ENCODE assay signal across 17 mouse cellular contexts in genomic region chr2:33575406-33575805, GRCm38 (mm10).
DNase-seq lines count a peak whose midpoint lies in the region; ATAC-seq and TF ChIP-seq lines count a peak whose summit lies in the region.
"Had no signal": no experiment of that assay in that cellular context is flagged by ENCODE, and none has a peak within 500 bp of the region (broad histone marks: within the 10 kb centered on the region; RNA-seq: fewer than 3 reads in every experiment).

No protein-coding gene starts in this region.

- peaks cover 36% of the 10 kb centered on the region for H3K4me1 ChIP-seq in forebrain, embryonic 10.5 days
- H3K4me1 ChIP-seq in forebrain, embryonic 13.5 days, result peaks cover 14% of the 10 kb centered on the region
- H3K4me1 ChIP-seq in kidney, embryonic 16.5 days (ENCODE audit: insufficient read depth, low read length), result peaks cover 3% of the 10 kb centered on the region; the same call in 1 of the 2 replicates
- peaks cover 7% of the 10 kb centered on the region; the same call in 1 of the 2 replicates for H3K4me1 ChIP-seq in limb, embryonic 14.5 days (ENCODE audit: control insufficient read depth, insufficient read depth, low read length)
- H3K4me1 ChIP-seq: liver, embryonic 12.5 days had no signal

- TF ChIP-seq POLR2A in limb, embryonic 14.5 days (IDR thresholded peaks at IDR 0.05; ENCODE audit: borderline replicate concordance, extremely low read depth, insufficient read depth, insufficient read length), result no peak

- 27% methylated on average over 13 of the region's 13 CpGs for WGBS in forebrain, embryonic 10.5 days
- WGBS in forebrain, embryonic 13.5 days, result 29% methylated on average over 13 of the region's 13 CpGs
- WGBS in kidney, embryonic 16.5 days, result 16% methylated on average over 13 of the region's 13 CpGs
- WGBS in limb, embryonic 14.5 days, result 14% methylated on average over 13 of the region's 13 CpGs

- no peaks in the 10 kb centered on the region for H3K9me3 ChIP-seq in forebrain, embryonic 10.5 days
- H3K9me3 ChIP-seq in forebrain, embryonic 13.5 days (replicated peaks), result no peaks in the 10 kb centered on the region
- H3K9me3 ChIP-seq in kidney, embryonic 16.5 days (ENCODE audit: low read length), result no peaks in the 10 kb centered on the region
- no peaks in the 10 kb centered on the region for H3K9me3 ChIP-seq in limb, embryonic 14.5 days (ENCODE audit: control insufficient read depth, low read length)
- H3K9me3 ChIP-seq: embryonic facial prominence, embryonic 15.5 days; forebrain, embryonic 15.5 days; liver, embryonic 12.5 days; megakaryocyte, embryonic 14.5 days had no signal

- H3K4me3 ChIP-seq in forebrain, embryonic 10.5 days, result no peak overlapping the region
- H3K4me3 ChIP-seq in forebrain, embryonic 13.5 days, result no peak overlapping the region
- no peak overlapping the region for H3K4me3 ChIP-seq in kidney, embryonic 16.5 days (ENCODE audit: low read length)
- H3K4me3 ChIP-seq in limb, embryonic 14.5 days (replicated peaks; ENCODE audit: low read length), result no peak overlapping the region
- H3K4me3 ChIP-seq: embryonic facial prominence, embryonic 15.5 days; forebrain, embryonic 15.5 days; left cerebral cortex, adult 2 months; liver, embryonic 12.5 days; megakaryocyte, embryonic 14.5 days had no signal

- H3K27ac ChIP-seq in forebrain, embryonic 10.5 days, result peak overlapping the region; percentile 16; the same call in 1 of the 2 replicates
- no peak overlapping the region for H3K27ac ChIP-seq in forebrain, embryonic 13.5 days
- H3K27ac ChIP-seq in kidney, embryonic 16.5 days (ENCODE audit: low read length), result no peak overlapping the region
- no peak overlapping the region for H3K27ac ChIP-seq in limb, embryonic 14.5 days (replicated peaks; ENCODE audit: low read depth, low read length)
- H3K27ac ChIP-seq: embryonic facial prominence, embryonic 15.5 days; forebrain, embryonic 15.5 days; left cerebral cortex, adult 2 months; liver, embryonic 12.5 days had no signal

- H3K36me3 ChIP-seq in forebrain, embryonic 10.5 days (replicated peaks), result no peaks in the 10 kb centered on the region
- H3K36me3 ChIP-seq in forebrain, embryonic 13.5 days (ENCODE audit: poor library complexity, severe bottlenecking), result no peaks in the 10 kb centered on the region
- H3K36me3 ChIP-seq in kidney, embryonic 16.5 days (ENCODE audit: insufficient read depth, low read length), result no peaks in the 10 kb centered on the region
- H3K36me3 ChIP-seq in limb, embryonic 14.5 days (ENCODE audit: control insufficient read depth, insufficient read depth, low read length), result no peaks in the 10 kb centered on the region
- H3K36me3 ChIP-seq: embryonic facial prominence, embryonic 15.5 days; forebrain, embryonic 15.5 days; liver, embryonic 12.5 days had no signal

- no peak for ATAC-seq in forebrain, embryonic 13.5 days
- peak; percentile 69 for ATAC-seq in kidney, embryonic 16.5 days (ENCODE audit: low FRiP score, low TSS enrichment)
- ATAC-seq in limb, embryonic 14.5 days (ENCODE audit: low FRiP score, low read depth), result no peak
- no peak for ATAC-seq in megakaryocyte progenitor cell, adult 5-6 weeks (replicated peaks; ENCODE audit: poor library complexity)
- ATAC-seq: forebrain, embryonic 15.5 days; liver, embryonic 12.5 days had no signal

- H3K4me2 ChIP-seq in forebrain, embryonic 13.5 days, result no peak overlapping the region
- no peak overlapping the region for H3K4me2 ChIP-seq in kidney, embryonic 16.5 days (replicated peaks; ENCODE audit: low read depth, low read length)
- no peak overlapping the region for H3K4me2 ChIP-seq in limb, embryonic 14.5 days (replicated peaks; ENCODE audit: low read depth, low read length, severe bottlenecking)
- H3K4me2 ChIP-seq: embryonic facial prominence, embryonic 15.5 days; forebrain, embryonic 15.5 days; heart, embryonic 11.5 days; liver, embryonic 12.5 days had no signal

- H3K9ac ChIP-seq in forebrain, embryonic 13.5 days, result no peak overlapping the region
- no peak overlapping the region for H3K9ac ChIP-seq in kidney, embryonic 16.5 days (replicated peaks; ENCODE audit: low read length)
- H3K9ac ChIP-seq in limb, embryonic 14.5 days (ENCODE audit: low read depth, low read length, severe bottlenecking), result peak overlapping the region; percentile 21; the same call in 1 of the 2 replicates
- H3K9ac ChIP-seq: embryonic facial prominence, embryonic 15.5 days; forebrain, embryonic 15.5 days; liver, embryonic 12.5 days had no signal

- H3K27me3 ChIP-seq in forebrain, embryonic 10.5 days (ENCODE audit: poor library complexity, severe bottlenecking), result peaks cover 100% of the 10 kb centered on the region
- peaks cover 100% of the 10 kb centered on the region for H3K27me3 ChIP-seq in forebrain, embryonic 13.5 days
- H3K27me3 ChIP-seq in kidney, embryonic 16.5 days (ENCODE audit: insufficient read depth, low read length), result peaks cover 56% of the 10 kb centered on the region
- H3K27me3 ChIP-seq in limb, embryonic 14.5 days (ENCODE audit: control insufficient read depth, insufficient read depth, low read length), result 0 out of 2 replicates have a peak, but pooled peaks cover 7% of the 10 kb centered on the region

- DNase-seq in forebrain, embryonic 10.5 days (ENCODE audit: extremely low spot score, low spot score), result peak; percentile 47
- no peak for DNase-seq in kidney, adult 9 months
- peak; percentile 23 for DNase-seq in ZHBTc4 (ENCODE audit: low read depth, low spot score)
- no peak for DNase-seq in limb, embryonic 14.5 days (ENCODE audit: low spot score)
- DNase-seq in frontal cortex, postnatal 10 days (ENCODE audit: low spot score in 2 of 2), result no peak
- DNase-seq: adrenal gland, postnatal 10 days; cerebellum, adult 9-11 months; gastrocnemius, postnatal 14 days had no signal

Comparison
In these comparisons a context has a peak if more than half of its experiments do, and no peak if none do; other contexts are left out.
1. DNase-seq: peak in forebrain, embryonic 10.5 days (single experiment) and ZHBTc4 (single experiment); none in kidney, adult 9 months (single experiment), limb, embryonic 14.5 days (single experiment) and frontal cortex, postnatal 10 days (0 of 2).